Mouse (Mus musculus): Measurements from ENCODE around the gene Pgrmc2. TPM values are rescaled to one million over a fixed set of nuclear protein-coding genes. Genes with fewer than 3 reads are reported as not detected.

Pgrmc2 gene
- total and polyA plus RNA-seq, 2 experiments: 18.3 to 19.9 TPM

DNA sequence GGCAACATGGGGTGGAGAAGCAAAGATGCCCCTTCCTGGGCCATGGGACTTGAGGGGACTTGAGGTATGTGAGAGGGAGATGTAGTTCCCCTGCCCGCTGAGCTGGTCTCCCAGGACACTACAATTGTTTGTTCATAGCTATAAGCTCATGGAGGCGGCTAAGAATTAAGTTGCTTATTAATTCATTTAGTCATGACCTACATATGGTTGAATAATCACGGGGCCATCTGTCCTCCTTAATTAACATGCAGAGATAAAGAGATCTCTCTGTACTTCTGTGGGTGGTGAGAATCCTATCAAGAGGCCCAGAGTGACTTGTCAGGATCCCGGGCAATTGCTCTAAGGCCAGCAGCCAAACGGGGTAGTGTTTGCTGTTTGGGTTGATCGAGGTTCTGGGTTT, 35.0 kb downstream of the Pgrmc2 start:
- TF ChIP-seq POLR2A (IDR thresholded peaks at IDR 0.05; ENCODE audit: extremely low read depth, insufficient read depth, low read length) (no peak), CTCF (IDR thresholded peaks at IDR 0.05; ENCODE audit: low read depth, low read length) (no peak)
- Histone ChIP-seq H3K4me1 (ENCODE audit: control insufficient read depth, insufficient read depth, low read length) (no peaks in the 10 kb centered on the region), H3K36me3 (ENCODE audit: control insufficient read depth, insufficient read depth, low read length) (no peaks in the 10 kb centered on the region; the same call in 1 of the 2 replicates), H3K4me3 (ENCODE audit: insufficient read depth, low read depth, low read length) (no peak overlapping the region), H3K79me2 (ENCODE audit: control insufficient read depth, insufficient read depth, low read length) (no peaks in the 10 kb centered on the region), H3K9ac (ENCODE audit: low read depth, low read length) (no peak overlapping the region), H3K27ac (replicated peaks; ENCODE audit: insufficient read depth, low read depth, low read length) (no peak overlapping the region), H3K27me3 (ENCODE audit: control insufficient read depth, insufficient read depth, low read length) (no peaks in the 10 kb centered on the region)
- no peak for DNase-seq (ENCODE audit: extremely low read depth, low read depth, low spot score)
- WGBS: 84% methylated on average over 6 of the region's 6 CpGs

DNA sequence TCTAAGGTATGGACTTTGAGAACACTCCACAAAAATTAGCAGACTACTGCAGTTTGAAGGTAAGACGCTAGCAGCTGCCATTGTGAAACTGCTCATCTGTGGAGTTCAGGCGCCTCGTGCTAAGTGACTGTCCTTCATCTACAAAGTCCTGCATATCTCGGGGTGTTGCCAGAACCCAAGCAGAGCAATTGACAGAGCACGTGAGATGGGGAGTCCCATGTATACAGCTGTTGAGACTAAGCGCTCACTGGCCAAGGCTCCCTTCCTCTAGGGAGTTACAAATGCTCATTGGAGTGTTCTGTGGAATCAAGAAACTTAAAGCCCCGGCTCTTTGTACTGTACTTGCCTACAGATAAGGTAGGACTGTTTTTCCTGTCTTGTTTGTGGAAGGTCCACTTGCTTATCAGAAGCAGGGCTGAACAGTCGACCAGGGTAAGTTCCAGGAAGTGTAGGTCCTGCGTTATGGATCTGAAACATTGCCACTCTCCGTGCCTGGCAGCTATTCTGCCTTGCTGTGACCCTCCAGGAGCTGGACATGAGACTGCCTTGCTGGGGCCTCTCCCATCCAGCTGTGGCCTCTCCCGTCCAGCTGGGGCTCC, 39.0 kb downstream of the Pgrmc2 start:
- 64% methylated on average over 11 of the region's 11 CpGs for WGBS

DNA sequence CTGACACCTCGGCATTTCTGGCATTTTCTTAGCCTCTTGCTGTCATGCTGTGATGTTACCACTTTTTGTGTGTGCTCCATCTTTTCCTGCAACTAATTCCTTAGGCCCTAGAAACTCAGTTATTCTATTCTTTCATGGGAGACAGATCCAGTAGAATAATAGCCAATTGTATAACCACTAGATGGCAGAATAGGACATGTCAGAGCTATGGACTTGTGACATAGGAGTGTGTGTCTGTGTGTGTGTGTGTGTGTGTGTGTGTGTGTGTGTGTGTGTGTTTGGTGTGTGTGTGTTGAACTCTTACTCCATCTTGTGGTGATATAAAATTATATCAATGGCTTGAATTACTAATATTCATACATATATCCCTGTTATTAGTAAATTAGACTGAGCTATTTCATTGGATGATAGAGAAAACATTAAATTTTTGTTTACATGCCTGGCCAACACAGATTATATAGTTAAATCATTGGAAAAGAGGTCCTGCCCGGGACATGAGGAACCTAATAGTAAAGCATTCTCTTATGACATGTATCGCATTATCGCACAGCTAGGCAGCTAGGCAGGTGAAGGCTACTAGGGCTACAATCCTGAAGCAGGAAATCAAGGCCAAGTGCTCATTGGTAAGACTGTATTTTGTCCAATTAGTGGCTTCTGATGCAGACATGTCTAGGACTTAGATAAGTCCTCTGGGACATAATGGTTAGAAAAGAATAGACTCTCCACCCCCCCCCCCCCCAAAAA, 40.5 kb downstream of the Pgrmc2 start:
- Histone ChIP-seq H3K27me3 (ENCODE audit: control insufficient read depth, insufficient read depth, low read length) (no peaks in the 10 kb centered on the region), H3K4me3 (ENCODE audit: insufficient read depth, low read depth, low read length) (no peak overlapping the region), H3K4me1 (ENCODE audit: control insufficient read depth, insufficient read depth, low read length) (peaks cover 3% of the 10 kb centered on the region), H3K36me3 (ENCODE audit: control insufficient read depth, insufficient read depth, low read length) (no peaks in the 10 kb centered on the region; the same call in 1 of the 2 replicates), H3K79me2 (ENCODE audit: control insufficient read depth, insufficient read depth, low read length) (no peaks in the 10 kb centered on the region), H3K27ac (replicated peaks; ENCODE audit: insufficient read depth, low read depth, low read length) (no peak overlapping the region), H3K9ac (ENCODE audit: low read depth, low read length) (no peak overlapping the region)
- no peak for TF ChIP-seq CTCF (IDR thresholded peaks at IDR 0.05; ENCODE audit: low read depth, low read length)
- TF ChIP-seq POLR2A (IDR thresholded peaks at IDR 0.05; ENCODE audit: extremely low read depth, insufficient read depth, low read length): no peak
- 71% methylated on average over 4 of the region's 4 CpGs for WGBS
- peak; percentile 70 for DNase-seq (ENCODE audit: extremely low read depth, low read depth, low spot score)

More for the DNA sequence above, 39.0 kb downstream of the Pgrmc2 start:
- DNase-seq (ENCODE audit: extremely low read depth, low read depth, low spot score): no peak
- no peaks in the 10 kb centered on the region for H3K27me3 ChIP-seq (ENCODE audit: control insufficient read depth, insufficient read depth, low read length)
- H3K9ac ChIP-seq (ENCODE audit: low read depth, low read length): no peak overlapping the region
- peaks cover 3% of the 10 kb centered on the region for H3K4me1 ChIP-seq (ENCODE audit: control insufficient read depth, insufficient read depth, low read length)
- H3K27ac ChIP-seq (replicated peaks; ENCODE audit: insufficient read depth, low read depth, low read length): no peak overlapping the region
- TF ChIP-seq CTCF (IDR thresholded peaks at IDR 0.05; ENCODE audit: low read depth, low read length): no peak
- H3K4me3 ChIP-seq (ENCODE audit: insufficient read depth, low read depth, low read length): no peak overlapping the region
- H3K79me2 ChIP-seq (ENCODE audit: control insufficient read depth, insufficient read depth, low read length): no peaks in the 10 kb centered on the region
- no peaks in the 10 kb centered on the region; the same call in 1 of the 2 replicates for H3K36me3 ChIP-seq (ENCODE audit: control insufficient read depth, insufficient read depth, low read length)

DNA sequence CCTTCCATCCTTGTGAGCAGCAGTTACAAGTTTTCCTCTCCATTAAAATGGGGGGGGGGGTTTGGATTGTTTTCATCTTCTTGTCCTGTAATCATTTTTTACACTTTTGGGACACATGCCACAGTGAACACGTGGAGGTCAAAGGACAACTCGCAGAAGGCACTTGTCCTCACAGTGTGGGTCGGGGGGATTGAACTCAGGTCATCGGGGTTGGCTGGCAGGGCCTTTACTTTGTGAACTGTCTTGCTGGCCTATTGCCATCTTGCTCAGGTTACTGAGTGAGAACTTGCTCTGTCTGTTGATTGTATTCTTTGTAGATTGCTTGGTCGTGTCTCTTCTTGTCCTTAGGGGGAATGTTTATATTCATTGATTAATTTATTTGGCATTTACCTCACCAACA, 41.6 kb downstream of the Pgrmc2 start:
- TF ChIP-seq POLR2A (IDR thresholded peaks at IDR 0.05; ENCODE audit: extremely low read depth, insufficient read depth, low read length): no peak
- TF ChIP-seq CTCF (IDR thresholded peaks at IDR 0.05; ENCODE audit: low read depth, low read length): no peak
- no peaks in the 10 kb centered on the region for H3K27me3 ChIP-seq (ENCODE audit: control insufficient read depth, insufficient read depth, low read length)
- H3K36me3 ChIP-seq (ENCODE audit: control insufficient read depth, insufficient read depth, low read length): no peaks in the 10 kb centered on the region; the same call in 1 of the 2 replicates
- DNase-seq (ENCODE audit: extremely low read depth, low read depth, low spot score): peak; percentile 74
- no peak overlapping the region for H3K4me3 ChIP-seq (ENCODE audit: insufficient read depth, low read depth, low read length)
- peaks cover 3% of the 10 kb centered on the region for H3K4me1 ChIP-seq (ENCODE audit: control insufficient read depth, insufficient read depth, low read length)
- H3K79me2 ChIP-seq (ENCODE audit: control insufficient read depth, insufficient read depth, low read length): no peaks in the 10 kb centered on the region
- H3K27ac ChIP-seq (replicated peaks; ENCODE audit: insufficient read depth, low read depth, low read length): no peak overlapping the region
- 19% methylated on average over 5 of the region's 5 CpGs for WGBS
- no peak overlapping the region for H3K9ac ChIP-seq (ENCODE audit: low read depth, low read length)

DNA sequence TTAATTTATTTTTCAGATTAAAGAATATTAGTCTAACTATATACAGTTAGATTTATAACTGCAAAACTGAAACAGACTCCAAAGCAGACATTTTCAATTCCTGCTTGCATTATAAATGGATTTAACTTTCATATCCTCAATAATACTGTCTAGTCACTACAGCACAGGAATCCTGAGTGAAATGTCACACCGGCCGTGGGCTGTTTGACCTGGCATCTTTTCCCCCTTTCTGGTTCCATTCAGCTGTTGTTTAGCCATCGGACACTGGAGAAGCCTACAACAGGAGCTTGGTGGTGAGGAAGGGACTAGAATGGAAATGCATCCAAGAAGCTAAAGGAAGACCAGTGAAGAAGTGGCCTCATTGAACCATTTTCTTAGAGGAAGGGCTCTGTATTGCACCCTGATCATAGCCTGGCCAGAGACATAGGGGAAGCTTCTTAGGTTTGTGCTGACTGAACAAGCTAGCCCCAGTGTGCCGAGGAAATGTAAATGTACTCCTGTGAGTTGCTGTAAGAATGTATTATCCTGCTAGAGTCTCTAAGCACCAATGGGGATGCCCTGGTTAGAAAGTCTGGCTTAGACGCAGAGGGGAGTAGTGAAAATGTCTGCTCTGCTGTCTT, 44.4 kb downstream of the Pgrmc2 start:
- peaks cover 4% of the 10 kb centered on the region; the same call in 1 of the 2 replicates for H3K36me3 ChIP-seq (ENCODE audit: control insufficient read depth, insufficient read depth, low read length)
- WGBS: 81% methylated on average over 5 of the region's 5 CpGs

More for the DNA sequence above, 44.4 kb downstream of the Pgrmc2 start:
- Histone ChIP-seq H3K4me3 (ENCODE audit: insufficient read depth, low read depth, low read length) (no peak overlapping the region), H3K79me2 (ENCODE audit: control insufficient read depth, insufficient read depth, low read length) (no peaks in the 10 kb centered on the region), H3K27ac (replicated peaks; ENCODE audit: insufficient read depth, low read depth, low read length) (no peak overlapping the region), H3K27me3 (ENCODE audit: control insufficient read depth, insufficient read depth, low read length) (no peaks in the 10 kb centered on the region), H3K9ac (ENCODE audit: low read depth, low read length) (no peak overlapping the region), H3K4me1 (ENCODE audit: control insufficient read depth, insufficient read depth, low read length) (peaks cover 3% of the 10 kb centered on the region)
- no peak for DNase-seq (ENCODE audit: extremely low read depth, low read depth, low spot score)
- TF ChIP-seq CTCF (IDR thresholded peaks at IDR 0.05; ENCODE audit: low read depth, low read length): no peak
- TF ChIP-seq POLR2A (IDR thresholded peaks at IDR 0.05; ENCODE audit: extremely low read depth, insufficient read depth, low read length): no peak
